Mouse (Mus musculus): ENCODE data around the gene Gapvd1.

- TF ChIP-seq POLR2A (IDR thresholded peaks at IDR 0.05; ENCODE audit: insufficient read depth, low read depth, low read length) (no peak), EP300 (IDR thresholded peaks at IDR 0.05; ENCODE audit: insufficient read depth, low read depth, low read length) (no peak)
Measured at GRCm38 (mm10) chr2:34642351-34642750, 112.7 kb downstream of the Gapvd1 start.

Measured in heart, adult 2 months (tissue).